Mouse (Mus musculus): ENCODE measurements at regions not wholly inside any gene's neighbourhood (a gene's known extent, or its start where the extent isn't known, plus 50 kb on each side); places are given as distances from the start of the nearest gene placed in this dataset.

GRCm38 (mm10) chr1:83727938-83728337 is 319.9 kb upstream of the Sphkap start:
- DNase-seq (ENCODE audit: low spot score), result no peak

GRCm38 (mm10) chr1:83727215-83727614 is 319.2 kb upstream of the Sphkap start:
- no peak for DNase-seq (ENCODE audit: low spot score)

- no peak for DNase-seq (ENCODE audit: low spot score)
These were observed 315.1 kb upstream of the Sphkap start for GRCm38 (mm10) chr1:83723096-83723495.

- DNase-seq (ENCODE audit: low spot score), result no peak
These were observed 312.2 kb upstream of the Sphkap start for GRCm38 (mm10) chr1:83720166-83720565.

GRCm38 (mm10) chr1:83717056-83717455 is 309.1 kb upstream of the Sphkap start:
- DNase-seq (ENCODE audit: low spot score), result peak; percentile 35

GRCm38 (mm10) chr1:83701696-83702404 is 293.9 kb upstream of the Sphkap start:
- no peak for DNase-seq (ENCODE audit: low spot score)

- DNase-seq (ENCODE audit: low spot score), result no peak
These were observed 289.4 kb upstream of the Sphkap start for GRCm38 (mm10) chr1:83697422-83697821.

- DNase-seq (ENCODE audit: low spot score), result no peak
These were observed 277.2 kb upstream of the Sphkap start for GRCm38 (mm10) chr1:83685221-83685620.

GRCm38 (mm10) chr1:83665326-83665725 is 257.3 kb upstream of the Sphkap start:
- DNase-seq (ENCODE audit: low spot score), result no peak

GRCm38 (mm10) chr1:83661808-83662802 is 254.1 kb upstream of the Sphkap start:
- no peak for DNase-seq (ENCODE audit: low spot score)

GRCm38 (mm10) chr1:83653661-83654060 is 245.7 kb upstream of the Sphkap start:
- no peak for DNase-seq (ENCODE audit: low spot score)

- no peak for DNase-seq (ENCODE audit: low spot score)
These were observed 237.6 kb upstream of the Sphkap start for GRCm38 (mm10) chr1:83645606-83646005.

GRCm38 (mm10) chr1:83642656-83643055 is 234.7 kb upstream of the Sphkap start:
- no peak for DNase-seq (ENCODE audit: low spot score)

- DNase-seq (ENCODE audit: low spot score), result no peak
These were observed 228.1 kb upstream of the Sphkap start for GRCm38 (mm10) chr1:83636051-83636450.

GRCm38 (mm10) chr1:83631798-83632197 is 223.8 kb upstream of the Sphkap start:
- DNase-seq (ENCODE audit: low spot score), result no peak

- no peak for DNase-seq (ENCODE audit: low spot score)
These were observed 223.4 kb upstream of the Sphkap start for GRCm38 (mm10) chr1:83631394-83631793.

GRCm38 (mm10) chr1:83587258-83587657 is 179.3 kb upstream of the Sphkap start:
- no peak for DNase-seq (ENCODE audit: low spot score)

- no peak for DNase-seq (ENCODE audit: low spot score)
These were observed 175.0 kb upstream of the Sphkap start for GRCm38 (mm10) chr1:83583041-83583440.

GRCm38 (mm10) chr1:83569991-83570390 is 162.0 kb upstream of the Sphkap start:
- no peak for DNase-seq (ENCODE audit: low spot score)

GRCm38 (mm10) chr1:83568746-83569145 is 160.7 kb upstream of the Sphkap start:
- DNase-seq (ENCODE audit: low spot score), result no peak

- no peak for DNase-seq (ENCODE audit: low spot score)
These were observed 143.6 kb upstream of the Sphkap start for GRCm38 (mm10) chr1:83551617-83552016.

- no peak for DNase-seq (ENCODE audit: low spot score)
These were observed 127.5 kb upstream of the Sphkap start for GRCm38 (mm10) chr1:83535461-83535860.

GRCm38 (mm10) chr1:83527803-83528202 is 119.8 kb upstream of the Sphkap start:
- no peak for DNase-seq (ENCODE audit: low spot score)

All from urinary bladder, postnatal 14 days (tissue).